Mouse (Mus musculus) CH12.LX (cell line): ENCODE measurements at regions not wholly inside any gene's neighbourhood (a gene's known extent, or its start where the extent isn't known, plus 50 kb on each side); places are given as distances from the start of the nearest gene placed in this dataset.

Source experiments
- DNase-seq: peaks from one replicate; pipeline ENCODE4 v3.0.0-alpha.2; 2013; ENCODE audit errors: extremely low read depth
- H3K27ac ChIP-seq: 2 replicates; pipeline ENCODE4 v1.5.1; 2012; ENCODE audit warnings: low read depth, mild to moderate bottlenecking, control low read depth, moderate library complexity; ENCODE audit not compliant: insufficient read depth
- H3K27me3 ChIP-seq: replicated peaks from 2 replicates; pipeline ENCODE3; 2012; ENCODE audit warnings: inconsistent platforms
- H3K36me3 ChIP-seq, 2 experiments: replicated peaks in 1 of 2; 2 replicates each; pipeline versions ENCODE3 to v1.6.1; 2012; ENCODE audit warnings: inconsistent platforms in 1 of 2, low read length in 1 of 2, mild to moderate bottlenecking in 1 of 2, mixed read lengths in 1 of 2, moderate library complexity in 1 of 2; ENCODE audit not compliant: control insufficient read depth in 1 of 2, insufficient read depth in 1 of 2
- H3K4me1 ChIP-seq, 2 experiments: 2 replicates each; pipeline ENCODE4 v1.6.1; 2012; ENCODE audit warnings: inconsistent platforms in 1 of 2, moderate library complexity in 1 of 2; ENCODE audit not compliant: insufficient read depth in 2 of 2, control insufficient read depth in 1 of 2
- H3K4me2 ChIP-seq: 2 replicates; pipeline ENCODE4 v1.6.1; 2012; ENCODE audit warnings: low read depth, mild to moderate bottlenecking, control low read depth; ENCODE audit not compliant: poor library complexity, insufficient read depth, severe bottlenecking
- H3K4me3 ChIP-seq, 3 experiments: fragments of 150-350 bp in 1 of 3; sonication (generic) in 1 of 3; replicated peaks in 1 of 3; 2 replicates each; pipeline versions ENCODE3 to v1.5.1; 2011 to 2012; ENCODE audit warnings: low read depth in 2 of 3, low read length in 2 of 3, mild to moderate bottlenecking in 2 of 3, moderate library complexity in 2 of 3, control low read depth in 1 of 3, improper control_type of control experiment in 1 of 3, inconsistent platforms in 1 of 3, mixed read lengths in 1 of 3; ENCODE audit not compliant: poor library complexity in 1 of 3
- H3K79me2 ChIP-seq: replicated peaks from 2 replicates; pipeline ENCODE4 v1.6.1; 2012; ENCODE audit warnings: mild to moderate bottlenecking, moderate library complexity; ENCODE audit not compliant: control insufficient read depth, poor library complexity, insufficient read depth, severe bottlenecking; ENCODE audit errors: extremely low read depth
- H3K9ac ChIP-seq: 2 replicates; pipeline ENCODE4 v1.6.1; 2012; ENCODE audit warnings: low read depth, mild to moderate bottlenecking, control low read depth, moderate library complexity; ENCODE audit not compliant: insufficient read depth
- H3K9me3 ChIP-seq: replicated peaks from 2 replicates; pipeline ENCODE3; 2012; ENCODE audit warnings: low read length, inconsistent platforms, mixed read lengths
- CHD1 ChIP-seq: IDR thresholded peaks from 2 replicates; pipeline ENCODE4 v1.6.1; 2012; ENCODE audit warnings: low read depth, low read length, improper control_type of control experiment, inconsistent platforms
- ELF1 ChIP-seq: IDR thresholded peaks from 2 replicates; pipeline ENCODE4 v1.6.1; 2014; ENCODE audit warnings: low read depth, mild to moderate bottlenecking, inconsistent platforms, low read length, improper control_type of control experiment
- ETS1 ChIP-seq: conservative IDR thresholded peaks from 2 replicates; pipeline ENCODE4 v1.6.1; 2012; ENCODE audit warnings: low read depth, mild to moderate bottlenecking, inconsistent platforms, low read length, improper control_type of control experiment, moderate library complexity
- JUND ChIP-seq: conservative IDR thresholded peaks from 2 replicates; pipeline ENCODE4 v1.6.1; 2011; ENCODE audit warnings: low read depth, low read length, improper control_type of control experiment
- NELFE ChIP-seq: IDR thresholded peaks from 2 replicates; pipeline ENCODE4 v1.6.1; 2011; ENCODE audit warnings: low read depth, low read length, improper control_type of control experiment
- RAD21 ChIP-seq: IDR thresholded peaks from 2 replicates; pipeline ENCODE4 v1.6.1; 2011; ENCODE audit warnings: low read depth, mild to moderate bottlenecking, low read length, improper control_type of control experiment, moderate library complexity
- SMC3 ChIP-seq: IDR thresholded peaks from 2 replicates; pipeline ENCODE4 v1.6.1; 2011; ENCODE audit warnings: low read depth, low read length, improper control_type of control experiment
- TBP ChIP-seq: conservative IDR thresholded peaks from 2 replicates; pipeline ENCODE4 v1.6.1; 2011; ENCODE audit warnings: low read depth, low read length, improper control_type of control experiment
- UBTF ChIP-seq: IDR thresholded peaks from 2 replicates; pipeline ENCODE4 v1.6.1; 2012; ENCODE audit warnings: low read depth, mild to moderate bottlenecking, inconsistent platforms, low read length, improper control_type of control experiment, moderate library complexity
- USF1 ChIP-seq: IDR thresholded peaks from 2 replicates; pipeline ENCODE4 v1.6.1; 2014; ENCODE audit warnings: low read depth, mild to moderate bottlenecking, inconsistent platforms, low read length, improper control_type of control experiment
- dilution Hi-C: fragments of 300-500 bp; cut with MboI; formaldehyde crosslinking; loops from 2 replicates; pipeline ENCODE4 v1.14.3; 2020; ENCODE audit warnings: low sequenced_read_pairs; ENCODE audit not compliant: extremely low pct_unique_long_range_greater_than_20kb, extremely low pct_ligation_motif_present
- in situ Hi-C: fragments of 300-500 bp; cut with MboI; formaldehyde crosslinking; loops from 3 replicates; pipeline ENCODE4 v1.14.3; 2019; ENCODE audit warnings: low sequenced_read_pairs, low pct_ligation_motif_present, low pct_unique_long_range_greater_than_20kb, mixed read lengths

DNA sequence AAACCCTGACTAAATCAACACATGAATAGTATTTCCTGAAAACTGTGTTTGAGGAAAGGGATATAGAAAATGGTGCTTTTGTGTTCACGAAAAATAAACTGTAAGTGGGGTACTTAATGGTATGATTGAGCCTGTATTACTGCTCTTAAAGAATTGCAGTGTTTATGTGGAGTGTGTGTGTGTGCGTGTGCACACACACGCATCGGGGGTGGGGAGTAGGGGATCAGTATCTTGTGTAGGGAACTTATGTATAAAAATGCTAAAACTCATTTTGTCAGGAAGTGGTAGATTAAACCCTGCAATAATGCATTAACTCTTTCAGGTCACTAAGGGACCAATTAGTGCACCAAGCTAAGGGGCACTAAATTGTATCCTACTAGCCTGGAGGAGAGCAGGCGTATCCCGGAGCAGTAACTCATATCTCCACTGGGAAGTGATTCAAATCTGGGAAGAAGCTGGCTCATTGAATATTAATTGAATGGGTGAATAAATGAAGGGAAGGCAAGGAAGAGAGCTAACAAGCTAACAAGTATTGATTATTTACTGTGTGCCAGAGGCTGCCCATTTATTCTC, 129.3 kb downstream of the Olfm4 start:
- Histone ChIP-seq H3K4me1 (no peaks in the 10 kb centered on the region), H3K4me3 (no peak overlapping the region), H3K27ac (no peak overlapping the region), H3K4me2 (no peak overlapping the region), H3K9ac (no peak overlapping the region), H3K9me3 (no peaks in the 10 kb centered on the region), H3K36me3 (no peaks in the 10 kb centered on the region), H3K79me2 (no peaks in the 10 kb centered on the region), H3K27me3 (no peaks in the 10 kb centered on the region)
- dilution Hi-C loops (no loop called here), in situ Hi-C loops (no loop called here)
- TF ChIP-seq CHD1 = no peak
- no peak for TF ChIP-seq USF1
- no peak for TF ChIP-seq TBP
- TF ChIP-seq SMC3 = no peak
- DNase-seq = no peak

GRCm38 (mm10) chr14:80114326-80114725, 130.4 kb downstream of the Olfm4 start:
- Histone ChIP-seq H3K79me2 (no peaks in the 10 kb centered on the region), H3K36me3 (no peaks in the 10 kb centered on the region), H3K9me3 (no peaks in the 10 kb centered on the region), H3K27me3 (no peaks in the 10 kb centered on the region), H3K27ac (no peak overlapping the region)
- TF ChIP-seq JUND = no peak
- TF ChIP-seq UBTF = no peak
- no peak for TF ChIP-seq TBP
- TF ChIP-seq, all 38 proteins: peak for 0
- dilution Hi-C loops (no loop called here), in situ Hi-C loops (no loop called here)
- Histone ChIP-seq H3K4me2 (no peak overlapping the region), H3K9ac (no peak overlapping the region), H3K4me1 (no peaks in the 10 kb centered on the region), H3K4me3 (no peak overlapping the region)
- DNase-seq = no peak

DNA sequence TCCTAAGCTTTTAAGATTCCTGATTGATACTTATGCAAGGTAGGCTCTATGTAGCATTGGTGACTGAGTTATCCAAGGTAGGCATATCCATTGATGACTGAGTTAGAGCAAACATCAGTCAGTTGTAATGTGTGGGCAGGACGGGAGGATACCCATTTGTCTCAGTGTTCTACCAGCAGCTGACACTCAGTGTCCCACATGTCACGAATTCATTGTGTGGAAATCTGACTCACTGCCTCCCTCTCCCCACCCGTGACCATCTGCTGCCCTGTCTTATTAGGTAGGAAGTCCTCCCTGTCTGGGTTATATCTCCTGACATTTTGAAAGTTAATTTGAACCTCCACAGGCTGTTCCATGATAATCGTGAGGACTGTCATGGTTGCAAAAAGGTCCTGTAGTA, 141.3 kb downstream of the Olfm4 start:
- Histone ChIP-seq H3K36me3 (no peaks in the 10 kb centered on the region), H3K27ac (no peak overlapping the region), H3K9me3 (no peaks in the 10 kb centered on the region)
- dilution Hi-C loops = no loop called here
- no peak for DNase-seq
- TF ChIP-seq NELFE (no peak), RAD21 (no peak), ELF1 (no peak), TBP (no peak), ETS1 (no peak)
- TF ChIP-seq, all 38 proteins: peak for 0
- in situ Hi-C loops = no loop called here
- Histone ChIP-seq H3K4me1 (no peaks in the 10 kb centered on the region), H3K79me2 (no peaks in the 10 kb centered on the region), H3K4me3 (no peak overlapping the region), H3K9ac (no peak overlapping the region), H3K4me2 (no peak overlapping the region), H3K27me3 (no peaks in the 10 kb centered on the region)
